Mouse (Mus musculus): ENCODE measurements around the gene Tmod3.

Tmod3 gene

DNA sequence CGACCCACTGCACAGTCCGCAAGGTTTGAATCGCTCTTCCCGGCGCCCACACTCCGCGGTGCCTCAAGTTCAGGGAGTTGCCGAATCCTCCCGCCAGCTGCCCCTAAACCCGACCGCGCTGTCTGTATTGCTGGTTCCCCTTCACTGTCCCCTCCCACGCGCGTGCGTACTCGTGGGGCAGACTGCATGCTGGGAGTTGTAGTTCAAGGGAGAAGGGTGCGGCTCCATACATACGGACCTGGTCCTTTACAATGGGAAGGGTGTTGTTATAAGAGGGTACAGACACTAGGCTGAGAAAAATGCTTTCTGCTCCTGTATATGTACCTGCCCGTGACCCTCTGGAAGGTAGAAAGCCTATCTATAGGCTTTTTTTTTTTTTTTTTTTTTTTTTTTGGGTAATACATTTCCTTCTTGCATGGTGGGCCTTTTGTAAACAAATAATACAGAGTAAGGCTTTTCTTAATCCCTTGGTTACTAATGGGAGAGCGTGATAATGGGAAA lies at the start of gene Tmod3:
Gene Tmod3, minus strand, starts transcription at position 146 of the 501 bp plus-strand sequence.
- peak; percentile 94 for DNase-seq (ENCODE audit: low read depth, low spot score)

DNA sequence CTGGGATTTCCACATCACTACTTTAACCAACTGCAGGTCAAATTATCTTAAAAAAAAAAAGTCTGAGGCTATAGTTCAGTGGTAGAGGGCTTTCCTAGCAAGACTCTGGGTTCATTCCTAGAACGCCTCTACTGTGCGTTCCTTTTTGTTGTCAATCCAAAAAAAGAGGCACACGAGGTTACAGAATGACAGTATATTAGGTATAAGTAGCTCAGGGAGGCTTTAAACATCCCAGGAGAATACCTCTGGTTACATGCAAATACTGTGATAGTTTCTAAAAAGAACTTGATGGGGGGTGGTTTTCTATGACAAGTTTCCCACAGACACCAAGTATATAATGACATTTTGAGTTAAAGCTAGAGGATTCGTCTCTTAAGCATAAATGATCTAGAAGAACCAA lies 48.0 kb upstream of the Tmod3 start:
- DNase-seq (ENCODE audit: low read depth, low spot score) = no peak

DNA sequence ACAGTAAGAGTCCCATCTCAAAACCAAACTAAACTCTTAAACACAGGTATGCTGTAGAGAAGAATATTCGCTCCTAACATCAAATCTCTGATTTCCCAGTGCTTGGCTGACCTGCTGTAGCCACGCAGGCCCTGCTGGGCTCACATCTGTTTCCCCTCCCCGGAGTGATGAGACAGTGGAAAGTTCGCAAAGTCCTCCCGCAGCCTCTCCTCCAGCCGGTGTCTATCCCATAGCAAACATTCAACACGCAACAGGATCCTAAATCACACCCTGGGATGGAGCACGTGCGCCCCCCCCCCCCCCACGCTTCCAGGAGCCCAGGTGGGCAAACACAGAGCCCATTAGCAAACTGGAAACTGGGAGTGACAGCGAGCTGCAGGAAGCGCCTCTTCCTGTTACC lies 42.1 kb upstream of the Tmod3 start:
- no peak for DNase-seq (ENCODE audit: low read depth, low spot score)

DNA sequence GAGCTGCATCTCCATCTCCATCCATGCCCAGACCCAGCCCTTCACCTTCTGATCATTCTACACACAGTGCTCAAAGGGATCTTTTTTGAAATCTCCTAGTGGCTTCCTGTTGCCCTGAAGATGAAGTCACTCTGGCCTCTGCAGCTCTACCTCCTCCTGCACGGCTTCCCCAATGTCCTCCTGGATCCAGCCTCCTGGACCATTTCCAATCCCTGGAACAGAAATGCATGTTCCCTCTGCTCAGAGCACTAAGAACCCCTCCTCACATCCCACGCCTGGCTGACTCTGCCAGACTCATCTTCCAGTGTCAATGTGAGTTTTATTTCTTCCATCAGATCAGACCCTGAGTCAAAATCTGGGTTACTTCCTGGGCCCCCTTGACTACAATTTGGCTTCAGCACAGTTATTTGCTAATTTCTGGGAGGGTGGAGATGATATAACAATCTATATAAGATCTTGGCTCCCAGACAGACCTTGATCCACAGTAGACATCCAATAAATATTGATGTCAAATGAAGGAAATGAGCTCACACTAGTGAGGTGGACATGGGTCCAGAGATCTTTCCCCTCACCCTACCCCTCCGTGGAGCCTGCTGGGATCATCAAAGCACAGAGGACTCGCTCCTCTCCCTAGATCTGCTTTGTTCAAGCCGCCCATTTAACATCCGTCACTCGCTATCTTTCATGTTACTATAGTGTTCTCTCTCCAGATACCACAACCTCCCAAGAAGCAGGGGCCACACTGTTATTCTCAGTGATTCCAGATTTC lies 40.9 kb upstream of the Tmod3 start:
- DNase-seq (ENCODE audit: low read depth, low spot score) = no peak

DNA sequence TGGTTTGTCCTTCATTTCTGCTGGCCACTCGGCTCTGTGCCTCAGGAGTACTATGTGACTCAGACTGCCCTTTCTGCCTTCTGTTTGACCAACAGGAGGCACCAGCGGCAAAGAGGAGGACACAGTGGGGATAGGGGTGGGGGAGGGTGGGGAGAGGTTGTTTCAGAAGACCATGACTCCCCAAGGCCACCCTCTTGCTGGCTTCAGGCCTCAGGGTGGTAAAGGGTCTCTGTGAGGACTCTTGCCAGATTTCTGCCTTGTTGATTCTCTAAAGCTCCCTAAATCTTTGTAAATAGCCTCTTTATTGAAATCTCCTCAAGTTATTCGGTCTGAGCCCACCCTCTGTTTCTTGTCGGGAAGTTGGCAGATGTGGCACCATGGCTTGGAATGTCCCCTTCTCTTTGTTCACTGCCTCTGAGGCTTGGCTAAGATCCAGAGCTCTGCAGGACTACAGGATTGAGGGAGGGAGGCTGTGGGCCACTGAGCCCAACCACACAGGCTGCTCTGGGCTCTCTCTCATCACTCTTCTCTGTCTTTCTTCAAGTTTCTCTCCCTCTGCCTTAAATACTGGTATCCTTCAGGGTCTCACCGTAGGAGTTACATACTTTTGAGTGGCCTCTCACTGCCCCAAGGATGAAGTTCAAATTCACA lies 39.9 kb upstream of the Tmod3 start:
- DNase-seq (ENCODE audit: low read depth, low spot score) = no peak

DNA sequence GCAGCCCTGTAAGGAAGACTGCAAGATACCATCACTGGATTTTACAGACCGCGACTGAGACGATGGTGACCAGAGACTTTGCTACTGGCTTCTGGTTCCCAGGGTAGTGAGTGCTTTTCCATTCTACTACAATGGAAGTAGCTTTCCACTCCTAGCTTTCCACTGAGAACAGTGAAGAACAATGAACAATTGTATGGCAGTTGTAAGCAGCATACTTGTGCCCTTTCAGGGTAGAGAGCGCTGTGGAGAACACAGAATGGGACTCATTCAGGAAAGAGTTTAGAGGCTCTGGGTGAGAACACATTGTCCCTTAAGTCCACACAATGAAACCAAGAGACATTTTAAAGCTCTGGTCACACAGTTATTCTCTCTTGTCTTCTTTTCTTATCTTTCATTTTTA lies 38.1 kb upstream of the Tmod3 start:
- DNase-seq (ENCODE audit: low read depth, low spot score) = no peak

DNA sequence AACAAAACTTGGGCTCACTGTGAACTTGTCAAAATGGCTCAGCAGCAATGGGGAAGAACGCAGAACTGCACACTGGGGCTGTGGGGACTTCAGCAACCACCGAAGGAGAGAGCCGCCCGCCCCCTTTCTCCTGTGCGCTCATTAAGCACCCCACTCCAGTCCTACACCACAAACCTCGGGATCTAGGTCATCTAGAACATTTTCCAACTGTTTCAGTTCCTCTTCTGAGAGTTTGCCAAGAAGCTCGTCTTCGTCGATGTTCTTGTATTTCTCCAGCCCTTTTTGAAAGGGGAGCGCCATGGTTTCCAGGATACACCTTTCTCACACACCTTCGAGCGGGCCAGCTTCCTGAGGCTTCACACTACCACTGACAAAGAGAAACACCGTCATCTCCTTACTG lies 37.6 kb upstream of the Tmod3 start:
- no peak for DNase-seq (ENCODE audit: low read depth, low spot score)

DNA sequence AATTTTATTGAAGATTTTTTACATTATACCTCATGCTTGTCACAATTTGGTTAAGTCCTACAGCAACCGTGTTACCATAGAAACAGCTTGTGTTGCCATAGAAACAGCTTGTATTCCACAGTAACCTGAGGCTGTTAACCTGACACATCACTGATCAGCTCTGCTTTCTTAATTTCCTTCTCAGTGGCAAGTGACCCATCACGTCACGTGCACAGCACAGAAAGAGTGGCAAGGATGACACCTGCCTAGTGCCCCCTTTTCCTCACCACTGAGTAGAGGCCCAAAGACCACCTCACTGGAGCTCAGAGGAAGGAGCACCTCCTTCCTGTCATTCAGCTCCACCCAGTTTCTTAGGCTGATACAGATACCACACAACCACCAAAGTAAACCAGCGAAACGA lies 34.0 kb upstream of the Tmod3 start:
- DNase-seq (ENCODE audit: low read depth, low spot score) = peak; percentile 12

DNA sequence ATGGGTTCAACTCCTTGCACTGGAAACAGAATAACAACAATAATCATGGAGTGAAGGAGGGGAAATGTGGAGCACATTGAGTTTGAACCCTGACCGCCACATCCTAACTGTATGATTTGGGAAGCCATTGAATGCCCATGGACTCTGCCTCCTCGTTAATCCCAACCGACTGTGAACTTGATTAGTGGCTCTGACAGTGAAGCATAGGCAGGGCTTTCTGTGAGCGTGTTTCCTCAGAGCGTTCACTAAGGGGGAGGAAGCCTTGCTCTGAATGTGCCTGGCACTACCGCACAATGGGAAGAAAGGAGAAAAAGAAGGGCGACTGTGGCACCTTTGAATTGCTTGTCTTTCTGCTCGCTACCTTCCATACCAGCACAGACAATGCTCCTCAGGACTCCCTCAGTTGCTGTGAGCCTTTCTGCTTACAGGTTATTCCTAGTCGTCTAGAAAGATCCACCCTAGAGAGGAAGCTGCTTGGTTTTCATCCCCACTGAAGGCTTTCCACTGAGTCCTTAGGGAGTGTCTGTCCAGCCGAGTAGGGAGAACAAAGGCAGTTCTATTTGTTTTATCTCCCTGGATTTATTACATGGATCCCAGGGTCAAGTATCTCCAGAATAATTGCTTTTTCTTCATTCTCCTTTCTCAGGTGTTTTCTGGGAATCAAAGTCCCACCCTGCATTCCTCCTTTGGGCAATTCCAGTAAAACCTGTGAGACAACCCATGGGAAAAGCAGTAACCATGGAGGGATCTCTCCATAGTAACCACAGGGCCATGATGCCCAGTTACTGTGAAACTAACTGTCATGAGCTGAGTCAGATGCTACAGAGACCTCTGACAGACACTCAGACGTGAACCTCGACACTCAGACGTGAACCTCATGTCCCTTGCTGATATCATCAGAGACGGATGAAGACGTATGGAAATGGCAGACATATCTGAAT lies 30.7 kb upstream of the Tmod3 start:
- DNase-seq (ENCODE audit: low read depth, low spot score) = no peak

DNA sequence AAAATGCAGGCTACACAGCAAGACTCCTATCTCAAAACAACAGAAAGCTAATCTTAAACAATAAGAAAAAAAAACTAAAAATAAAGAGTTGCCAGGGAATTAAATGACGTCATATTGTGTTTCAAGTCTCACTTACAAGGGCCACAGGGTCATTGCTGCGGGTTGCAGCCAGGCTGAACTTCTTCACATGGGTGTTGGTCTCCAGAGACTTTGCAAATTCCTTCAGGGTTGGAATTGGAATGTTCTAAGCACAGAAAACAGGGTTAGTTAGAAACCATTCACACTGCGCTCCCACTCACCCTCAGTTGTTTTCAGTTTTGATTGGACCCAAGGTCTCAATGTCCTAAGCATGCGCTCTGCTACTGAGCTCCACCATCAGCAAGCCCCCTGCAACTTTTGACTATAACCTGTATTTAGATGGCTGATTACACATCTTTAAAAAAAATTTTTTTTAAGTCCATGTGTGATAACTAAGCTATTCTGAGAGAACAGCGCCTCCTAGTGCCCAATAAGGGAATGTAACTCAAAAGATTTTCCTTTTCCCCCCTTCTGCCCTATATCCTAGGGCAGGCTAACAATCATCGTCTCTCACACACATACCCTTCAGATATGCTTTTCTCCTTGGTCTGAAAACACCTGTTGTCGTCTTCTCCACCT lies 22.4 kb upstream of the Tmod3 start:
- peak; percentile 75 for DNase-seq (ENCODE audit: low read depth, low spot score)

DNA sequence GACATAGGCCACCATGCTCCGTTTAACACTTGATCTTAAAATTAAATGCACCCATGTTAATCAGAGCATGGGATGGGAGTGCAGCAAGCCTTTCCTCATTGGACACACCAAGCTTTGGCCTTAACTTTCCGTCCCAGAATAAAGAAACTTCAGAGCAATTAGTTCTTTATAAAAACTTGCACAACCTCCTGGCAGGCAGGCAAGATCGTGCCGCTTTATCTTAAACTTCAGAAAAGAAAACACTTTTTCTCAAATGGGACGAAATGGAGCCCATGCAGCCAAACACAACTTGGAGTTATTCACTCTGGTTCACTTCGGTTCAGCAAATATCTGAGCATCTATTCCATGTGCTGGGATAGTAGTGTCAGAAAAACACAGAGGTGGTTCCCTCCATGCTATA lies 19.9 kb upstream of the Tmod3 start:
- no peak for DNase-seq (ENCODE audit: low read depth, low spot score)

DNA sequence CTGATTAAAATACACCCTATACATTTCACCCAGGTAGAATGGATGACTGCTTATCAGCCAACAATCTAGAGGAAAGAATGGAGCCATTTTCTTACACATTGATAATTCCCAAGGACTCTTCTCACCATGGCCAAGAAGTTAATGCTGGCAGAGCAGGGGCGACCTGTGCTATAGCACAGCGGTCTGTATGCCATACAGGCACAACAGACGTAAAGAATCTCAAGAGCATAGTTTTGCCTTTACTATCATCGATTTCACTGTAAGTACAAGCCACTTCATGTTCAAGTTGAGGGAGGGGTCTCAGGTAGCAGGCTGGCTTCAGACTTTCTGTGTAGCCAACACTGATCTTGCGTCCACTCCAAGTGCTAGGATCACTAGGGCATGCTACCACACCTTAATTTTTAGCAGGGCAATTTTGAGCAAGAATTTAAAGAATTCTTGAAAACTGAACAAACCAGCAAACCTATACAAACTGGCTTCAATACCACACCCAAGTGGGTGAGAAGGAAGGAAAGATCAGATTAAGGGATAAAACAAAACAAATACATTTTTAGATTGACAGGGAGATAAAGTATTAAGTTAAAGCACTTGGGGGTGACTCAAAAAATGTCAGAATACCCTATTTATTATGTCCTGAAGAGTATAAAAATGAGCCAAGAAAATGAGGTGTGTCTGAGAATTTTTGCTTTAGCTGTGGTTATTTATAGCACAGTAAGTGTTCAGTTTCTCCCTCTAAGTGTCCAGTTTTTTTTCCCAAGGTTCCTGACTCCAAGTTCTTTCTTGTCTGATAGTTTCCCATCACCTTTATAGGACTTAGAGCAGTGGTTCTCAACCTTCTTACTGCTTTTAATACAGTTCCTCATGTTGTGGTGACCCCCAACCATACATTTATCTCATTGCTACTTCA lies 11.8 kb upstream of the Tmod3 start:
- DNase-seq (ENCODE audit: low read depth, low spot score) = no peak

DNA sequence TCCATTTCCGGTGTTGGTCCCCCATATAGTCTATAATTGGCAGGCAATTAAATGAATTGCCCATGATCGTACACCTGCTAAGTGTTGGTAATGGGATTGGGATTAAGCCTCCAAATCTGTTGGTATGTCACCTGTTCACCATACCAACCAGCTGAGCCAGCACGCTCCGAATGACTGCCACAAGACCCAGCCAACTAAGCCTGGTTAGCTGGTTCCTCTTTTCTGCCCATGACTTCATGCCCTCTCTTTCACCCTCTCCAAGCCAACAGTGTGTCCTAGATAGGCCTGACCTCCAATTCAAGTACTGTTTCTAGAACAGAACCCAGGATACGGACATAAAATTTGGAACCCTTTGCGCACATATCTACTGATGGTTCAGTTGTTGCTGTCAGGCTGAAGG lies 8.9 kb upstream of the Tmod3 start:
- no peak for DNase-seq (ENCODE audit: low read depth, low spot score)

DNA sequence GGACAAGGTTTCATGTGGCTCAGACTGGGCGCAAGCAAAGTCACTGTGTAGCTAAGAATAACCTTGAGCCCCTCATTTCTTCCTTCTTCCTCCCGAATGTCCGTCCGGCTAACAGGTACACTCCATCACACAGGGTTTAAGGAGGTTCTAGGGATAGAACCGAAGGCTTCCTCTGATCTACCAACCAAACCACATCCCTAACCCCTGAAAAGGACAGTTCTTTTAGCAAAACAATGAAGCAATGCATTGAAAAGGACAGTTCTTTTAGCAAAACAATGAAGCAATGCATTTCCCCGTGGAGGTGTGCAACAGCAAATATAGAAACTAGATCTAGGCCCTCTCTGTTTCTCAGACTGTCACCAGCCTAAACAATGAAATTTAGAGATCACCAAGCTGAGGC lies 5.4 kb upstream of the Tmod3 start:
- DNase-seq (ENCODE audit: low read depth, low spot score) = no peak

DNA sequence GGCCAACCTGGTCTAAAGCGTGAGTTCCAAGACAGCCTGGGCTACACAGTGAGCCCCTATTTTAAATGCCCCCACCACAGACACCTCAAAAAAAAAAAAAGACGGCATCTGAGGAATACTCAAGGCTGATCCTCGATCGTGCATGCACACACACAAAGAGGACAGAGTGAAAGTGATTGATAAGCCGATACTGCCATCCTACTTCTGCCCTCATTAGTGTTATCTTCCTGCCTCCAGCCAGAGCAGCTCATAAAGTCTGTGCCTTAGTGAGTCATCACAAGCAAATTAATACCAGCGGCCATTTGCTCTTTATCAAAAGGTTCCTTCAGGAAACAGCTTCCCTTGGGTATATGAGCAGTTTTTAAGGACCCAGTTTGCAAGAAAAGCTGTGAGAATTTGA lies 4.2 kb upstream of the Tmod3 start:
- DNase-seq (ENCODE audit: low read depth, low spot score) = no peak

DNA sequence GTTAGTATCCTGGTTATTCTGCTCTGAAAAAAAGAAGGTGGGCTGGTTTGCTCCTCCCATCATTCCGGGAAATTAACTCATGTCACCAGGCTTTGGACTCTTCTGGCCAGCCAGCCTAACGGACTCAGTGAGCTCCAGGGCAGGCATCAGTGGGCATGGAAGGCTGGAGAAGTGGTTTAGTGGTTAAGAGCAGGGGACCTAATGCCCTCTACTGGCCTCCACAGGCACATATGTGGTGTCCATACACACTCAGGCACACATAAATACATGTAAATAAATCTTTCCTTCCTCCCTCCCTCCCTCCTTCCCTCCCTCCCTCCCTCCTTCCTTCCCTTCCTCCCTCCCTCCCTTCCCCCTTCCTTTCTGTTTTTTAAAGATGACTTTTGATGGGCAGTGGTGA lies 3.7 kb upstream of the Tmod3 start:
- no peak for DNase-seq (ENCODE audit: low read depth, low spot score)

DNA sequence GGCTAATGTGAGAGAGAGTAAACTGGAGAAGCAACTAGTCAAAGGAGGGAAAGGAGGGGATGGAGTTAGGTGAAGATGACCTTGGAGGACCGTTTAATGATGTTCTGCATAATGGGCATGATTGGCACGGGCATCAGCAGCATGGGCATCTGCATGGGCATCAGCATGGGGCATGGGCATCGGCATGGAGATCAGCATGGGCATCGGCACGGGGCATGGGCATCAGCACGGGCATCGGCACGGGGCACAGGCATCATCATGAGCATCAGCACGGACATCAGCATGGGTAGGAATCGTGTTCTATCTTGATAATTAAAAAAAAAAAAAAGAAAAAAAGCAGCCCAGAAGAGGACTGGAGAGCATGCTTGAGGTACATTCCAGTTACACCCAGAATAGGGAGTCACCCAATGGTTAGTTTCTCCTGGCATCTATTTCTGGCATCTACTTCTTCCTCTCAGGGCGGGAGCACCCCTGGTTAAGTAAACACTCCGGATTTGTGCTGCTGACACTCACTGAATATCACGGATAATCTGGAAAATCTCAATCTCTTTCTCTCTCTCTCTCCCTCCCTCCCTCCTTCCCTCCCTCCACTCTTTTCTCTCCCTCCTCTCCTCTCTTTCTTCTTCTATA lies 1.7 kb upstream of the Tmod3 start:
- no peak for DNase-seq (ENCODE audit: low read depth, low spot score)

DNA sequence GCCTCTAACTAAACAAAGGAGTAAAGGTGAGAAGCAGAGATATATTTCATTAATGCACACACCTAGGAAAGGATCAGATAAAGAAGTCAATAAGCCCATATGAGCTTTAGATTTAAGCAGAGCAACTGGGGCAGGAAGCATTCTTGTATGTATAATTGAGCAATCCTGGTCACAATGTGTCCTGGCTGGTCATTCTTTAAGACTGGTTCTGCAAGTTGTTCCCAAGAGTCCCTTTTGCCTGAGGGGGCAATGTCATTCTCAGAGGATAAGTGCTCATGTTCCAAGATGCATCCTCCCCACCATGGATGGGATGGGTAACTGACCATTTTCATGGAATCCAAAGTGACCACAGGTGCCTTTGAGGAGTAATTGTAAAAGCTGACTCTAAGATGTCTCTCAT lies 896 bp upstream of the Tmod3 start:
- DNase-seq (ENCODE audit: low read depth, low spot score) = no peak

DNA sequence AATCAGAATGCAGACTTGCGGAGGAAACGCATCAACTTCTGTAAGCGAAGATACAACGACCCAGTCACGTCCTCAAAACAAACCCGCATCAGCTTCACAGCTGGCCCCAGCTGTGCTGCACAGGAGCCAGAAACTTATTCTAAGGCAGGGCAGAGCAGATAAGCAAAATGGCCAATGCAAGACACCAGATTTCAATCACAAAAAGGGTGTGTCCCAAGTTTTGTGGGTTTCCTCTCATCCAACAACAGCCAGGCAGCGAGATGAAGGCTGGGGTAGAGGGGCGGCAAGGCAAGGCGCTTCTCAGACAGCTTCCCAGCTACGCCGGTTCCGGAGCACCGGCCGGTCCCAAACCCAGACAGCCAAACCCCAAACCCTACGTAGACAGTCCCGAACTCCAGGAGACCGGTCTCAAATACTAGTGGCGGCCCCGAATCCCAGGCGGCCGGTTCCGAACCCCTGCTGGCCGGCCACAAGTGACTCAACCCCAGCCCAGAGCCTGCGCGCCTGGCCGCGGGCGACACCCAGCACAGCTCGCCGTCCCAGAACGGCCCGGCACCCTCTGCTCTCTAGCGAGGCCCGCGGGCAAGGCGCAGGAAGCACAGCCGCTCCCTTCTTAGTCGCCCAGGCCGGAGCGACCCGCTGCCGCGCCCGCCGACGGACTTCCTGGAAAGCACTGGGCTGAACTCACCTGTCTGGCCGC lies 495 bp downstream of the Tmod3 start:
- peak; percentile 66 for DNase-seq (ENCODE audit: low read depth, low spot score)

DNA sequence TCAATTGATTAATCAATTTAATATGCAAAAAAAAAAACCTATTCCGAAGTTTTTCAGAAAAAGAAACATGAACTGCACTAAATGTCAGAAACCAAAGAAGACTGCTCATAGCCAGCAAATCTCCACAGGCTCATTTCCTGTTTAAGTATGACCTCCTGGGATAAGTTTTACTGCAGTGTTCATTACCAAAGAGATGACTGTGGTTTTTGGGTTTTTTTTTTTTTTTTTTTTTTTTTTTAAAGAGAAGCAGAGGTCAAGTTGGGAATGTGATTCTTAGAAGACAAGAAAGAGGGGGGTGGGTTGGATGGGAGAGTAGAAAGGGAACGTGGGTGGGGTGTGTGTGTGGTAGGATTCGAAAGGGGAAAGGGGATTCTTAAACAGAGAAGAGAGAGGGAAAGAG lies 1.1 kb downstream of the Tmod3 start:
- DNase-seq (ENCODE audit: low read depth, low spot score) = peak; percentile 60
